Mouse (Mus musculus) megakaryocyte, embryonic 14.5 days (primary cell): ENCODE measurements at regions not wholly inside any gene's neighbourhood (a gene's known extent, or its start where the extent isn't known, plus 50 kb on each side); places are given as distances from the start of the nearest gene placed in this dataset.

Experiments used
- FLI1 ChIP-seq: IDR thresholded peaks from 2 replicates; pipeline ENCODE4 v1.6.1; 2012; ENCODE audit warnings: low read length, inconsistent platforms, mixed read lengths
- GATA1 ChIP-seq: IDR thresholded peaks from 3 replicates; pipeline ENCODE4 v1.6.1; 2012; ENCODE audit warnings: mixed read lengths, low read length, inconsistent platforms, borderline replicate concordance

- TF ChIP-seq GATA1 (no peak), FLI1 (no peak)
Measured at GRCm38 (mm10) chr13:110560566-110560965, 165.7 kb downstream of the Plk2 start.
